Mouse (Mus musculus) monocyte, adult 5-6 weeks (primary cell): ENCODE measurements at regions not wholly inside any gene's neighbourhood (a gene's known extent, or its start where the extent isn't known, plus 50 kb on each side); places are given as distances from the start of the nearest gene placed in this dataset.
"Not testable (repeated sequence)": the region's sequence is repeated elsewhere in the genome, so short reads cannot be mapped to it uniquely, and the experiment has no call there.

Experiments used
- ATAC-seq: fragments of 153-309, 156-312 bp; replicated peaks from 2 replicates; pipeline ENCODE4 v1.8.0; 2017; ENCODE audit warnings: mild to moderate bottlenecking; ENCODE audit not compliant: low TSS enrichment, insufficient number of reproducible peaks, severe bottlenecking, poor library complexity, low FRiP score

DNA sequence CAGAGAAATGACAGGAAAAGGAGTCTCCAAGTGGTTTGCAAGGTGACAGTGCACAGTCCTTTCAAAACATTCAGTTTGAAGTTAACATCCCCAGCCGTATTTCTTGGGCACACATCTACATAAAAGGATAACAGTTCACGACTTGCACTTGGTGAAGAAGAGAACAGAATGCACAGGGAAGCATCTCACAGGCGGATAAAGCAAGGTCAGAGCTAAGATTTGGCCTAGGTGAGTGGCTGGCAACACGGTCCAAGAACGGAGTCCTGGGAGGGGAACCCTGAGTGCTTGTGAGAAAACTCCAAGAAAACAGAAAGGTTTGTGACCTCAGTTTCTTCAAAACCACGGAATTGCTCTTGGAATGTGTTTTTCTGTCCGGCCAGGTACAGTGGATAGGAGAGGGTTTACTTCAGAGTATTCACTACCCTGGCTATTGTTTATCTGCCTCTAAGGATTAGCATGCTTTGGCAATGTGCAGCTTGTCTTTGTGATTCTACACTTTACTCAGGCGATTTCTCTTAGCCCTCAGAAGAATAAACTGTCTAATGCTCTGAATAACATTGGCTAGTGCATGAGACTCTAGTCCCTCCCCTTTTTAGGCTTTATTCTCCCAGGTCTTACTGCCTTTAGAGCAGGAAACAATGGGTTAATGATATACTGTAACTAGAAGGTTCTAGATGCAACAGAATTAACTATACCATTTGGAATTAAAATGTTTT, 73.4 kb upstream of the Chd2 start:
- no peak for ATAC-seq

DNA sequence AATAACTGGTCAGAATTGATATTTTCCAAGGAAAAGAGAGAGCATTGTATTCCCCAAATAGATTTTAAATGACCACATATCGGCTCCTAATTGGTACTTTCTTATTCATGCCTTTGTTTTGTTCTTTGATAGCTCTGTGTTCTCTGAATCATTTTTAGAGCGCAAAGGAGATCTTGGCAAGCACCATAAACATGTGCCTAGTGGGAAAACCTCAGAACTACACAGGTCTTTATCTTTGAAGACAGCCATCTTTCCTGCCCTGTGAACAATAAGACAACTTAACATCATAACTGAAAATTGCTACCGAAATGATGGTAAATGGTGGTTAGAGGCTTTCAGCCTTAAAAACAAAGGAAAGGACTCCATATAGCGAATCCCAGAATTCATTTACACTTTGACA, 72.7 kb upstream of the Chd2 start:
- no peak for ATAC-seq

DNA sequence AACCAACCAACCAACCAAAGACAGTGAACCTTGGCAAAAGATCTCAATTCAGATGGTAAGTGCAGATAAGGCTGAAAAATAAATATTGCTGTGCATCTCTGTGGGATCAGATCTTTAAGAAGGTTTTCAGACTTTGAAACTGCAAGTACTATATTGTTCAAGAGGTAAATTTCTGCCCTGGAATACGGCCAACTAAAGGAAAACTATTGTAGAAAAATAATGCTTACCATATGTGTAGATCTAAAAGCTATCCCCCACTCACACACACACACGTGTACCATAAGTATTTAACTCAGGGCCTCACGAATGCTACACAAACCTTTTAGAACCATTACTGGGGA, 71.1 kb upstream of the Chd2 start:
- ATAC-seq, result no peak

DNA sequence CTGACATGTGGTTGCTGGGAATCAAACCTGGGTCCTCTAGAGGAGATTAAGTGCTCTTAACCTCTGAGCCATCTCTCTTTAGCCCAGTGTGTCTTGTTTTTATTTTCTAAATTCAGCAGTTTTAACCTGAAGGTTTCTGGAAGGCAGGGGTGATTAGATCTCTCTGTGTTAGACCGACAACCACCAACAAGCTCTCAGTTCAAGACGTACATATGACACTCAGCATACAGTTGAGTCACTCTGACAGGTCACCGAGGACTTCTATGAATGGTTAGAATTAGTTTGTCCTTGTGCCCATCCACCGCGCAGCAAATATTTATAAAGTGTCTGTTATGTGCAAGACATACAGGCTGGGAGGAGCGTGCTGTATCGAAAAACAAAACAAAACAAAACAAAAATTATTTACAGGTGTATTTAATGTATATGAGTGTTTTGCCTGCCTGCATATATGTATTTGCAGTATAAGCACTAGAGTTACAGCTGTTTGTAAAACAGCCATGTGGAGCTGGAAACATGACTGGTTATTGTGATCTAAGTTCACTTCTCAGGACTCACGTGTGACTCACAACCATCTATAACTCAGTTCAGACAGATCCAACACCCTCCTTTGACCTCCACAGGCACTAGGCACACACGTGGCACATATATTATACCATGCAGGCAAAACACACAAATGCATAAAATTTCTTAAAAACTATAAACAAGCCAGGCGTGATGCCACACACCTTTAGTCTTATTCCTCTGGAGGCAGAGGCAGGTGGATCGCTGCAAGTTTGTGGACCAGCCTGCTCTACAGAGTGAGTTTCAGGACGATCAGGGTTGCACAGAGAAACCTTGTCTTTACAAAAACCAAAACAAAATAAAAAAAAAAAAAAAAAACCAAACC, 70.5 kb upstream of the Chd2 start:
- no peak for ATAC-seq

DNA sequence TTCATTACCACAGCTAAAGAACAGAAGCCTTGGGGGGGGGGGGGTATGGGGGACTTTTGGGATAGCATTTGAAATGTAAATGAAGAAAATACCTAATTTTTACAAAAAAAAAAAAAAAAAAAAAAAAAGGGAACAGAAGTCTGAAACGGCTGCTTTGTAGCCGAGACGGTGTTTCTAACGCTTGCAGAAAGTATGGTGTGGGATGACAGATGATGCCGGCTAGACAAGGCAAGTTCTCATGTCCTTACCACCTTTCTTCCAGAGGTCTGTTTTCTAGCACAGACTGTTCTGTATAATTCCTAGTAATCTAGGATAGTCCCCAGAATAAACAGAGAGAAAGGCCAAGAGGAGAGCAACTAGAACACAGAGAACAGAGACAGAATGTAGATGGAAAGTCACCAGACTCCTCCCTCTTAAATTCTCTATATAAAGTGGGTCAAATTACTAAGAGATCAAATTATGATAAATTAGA, 67.2 kb upstream of the Chd2 start:
- no peak for ATAC-seq

DNA sequence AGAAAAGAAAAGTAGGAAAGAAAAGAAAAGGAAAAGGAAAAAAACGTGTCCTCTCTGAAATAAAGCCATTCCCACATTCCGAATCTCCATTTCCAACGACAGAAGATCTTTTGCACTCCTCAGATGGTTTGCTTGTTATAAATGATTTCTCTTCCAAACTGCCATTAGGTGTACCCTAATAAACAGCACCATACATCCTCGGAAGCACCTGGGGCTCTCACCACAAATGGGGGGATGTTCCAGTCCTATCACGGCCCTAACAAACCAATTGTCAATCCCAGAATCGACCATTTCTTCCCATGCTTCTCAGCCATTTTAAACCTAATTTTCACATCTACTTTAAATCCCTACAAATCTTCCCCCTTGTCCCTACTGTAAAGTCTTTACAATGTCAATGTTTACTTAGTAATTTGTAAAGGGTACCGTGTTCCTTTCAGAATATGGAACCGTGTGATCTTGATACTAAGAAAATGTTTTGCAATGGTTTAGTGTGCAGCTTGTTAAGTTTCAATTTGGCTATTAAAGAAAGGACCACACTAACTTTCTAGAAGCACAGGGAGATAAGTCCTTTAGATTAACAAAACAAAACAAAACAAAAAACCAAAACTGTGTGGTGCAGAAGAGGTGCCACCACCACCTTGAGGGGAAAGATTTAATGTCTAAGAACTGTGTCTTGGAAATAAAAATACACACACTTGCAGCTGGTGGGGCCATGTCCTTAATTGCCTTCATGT, 66.6 kb upstream of the Chd2 start:
- ATAC-seq, result no peak

DNA sequence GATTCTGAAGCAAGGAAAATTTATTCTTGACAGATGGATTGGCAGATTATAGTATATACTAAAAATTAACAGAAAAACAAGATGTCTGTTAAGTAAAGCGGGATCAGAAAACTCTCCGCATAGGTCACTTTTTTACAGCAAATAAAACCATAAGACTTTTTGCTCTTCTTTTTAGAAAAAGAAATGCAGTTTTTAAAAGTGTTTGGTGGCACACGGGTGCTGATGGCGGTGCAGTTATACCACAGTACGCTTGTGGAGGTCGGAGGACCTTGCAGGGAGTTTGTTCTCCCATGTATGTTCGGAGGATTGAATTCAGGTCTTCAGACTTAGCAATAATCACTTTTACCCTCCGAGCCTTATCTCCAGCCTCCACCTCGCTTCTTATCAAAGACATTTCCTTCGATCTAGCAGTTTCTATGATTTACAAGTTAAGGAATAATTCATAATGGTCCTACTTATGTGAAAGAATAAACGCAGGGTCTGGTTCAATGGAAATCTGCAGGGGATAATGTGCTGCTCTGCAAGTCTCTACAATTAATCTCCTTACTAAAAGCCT, 65.9 kb upstream of the Chd2 start:
- no peak for ATAC-seq

DNA sequence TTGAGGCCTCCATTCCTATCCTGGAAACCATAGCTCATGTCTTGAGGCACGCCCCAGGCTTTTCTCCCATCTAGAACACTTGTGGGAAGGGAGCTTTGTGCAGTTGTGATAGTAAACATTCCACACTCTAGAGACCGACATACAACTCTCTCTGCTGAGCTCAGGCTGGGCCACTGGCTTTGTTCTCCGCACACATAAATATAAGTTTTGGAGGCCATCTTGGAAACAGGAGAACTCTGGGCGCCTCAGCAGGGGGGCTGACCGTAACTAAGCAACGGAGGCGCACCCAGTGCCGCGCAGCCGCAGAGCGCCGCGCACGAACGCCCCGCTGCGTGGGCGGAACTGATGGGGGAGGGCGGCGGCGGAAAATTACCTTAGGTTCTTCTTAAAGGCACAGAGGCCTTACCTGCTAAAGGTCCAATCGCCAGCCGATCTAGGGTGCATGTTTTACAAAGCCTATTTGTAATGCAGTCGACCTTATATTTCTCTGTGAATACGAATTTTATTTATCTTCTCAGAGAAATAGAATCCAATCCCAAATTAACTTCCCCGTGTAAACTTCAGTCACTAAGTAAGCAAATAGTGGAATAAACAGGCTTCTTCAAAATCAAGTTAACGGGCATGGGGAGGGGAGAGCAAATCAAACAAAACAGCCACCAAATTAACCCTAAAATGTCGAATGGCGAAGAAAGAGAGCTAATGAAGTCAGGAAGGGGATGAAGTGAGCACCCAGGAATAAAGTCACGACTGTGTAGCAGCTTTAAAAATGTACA, 65.2 kb upstream of the Chd2 start:
- ATAC-seq, result peak; percentile 86

DNA sequence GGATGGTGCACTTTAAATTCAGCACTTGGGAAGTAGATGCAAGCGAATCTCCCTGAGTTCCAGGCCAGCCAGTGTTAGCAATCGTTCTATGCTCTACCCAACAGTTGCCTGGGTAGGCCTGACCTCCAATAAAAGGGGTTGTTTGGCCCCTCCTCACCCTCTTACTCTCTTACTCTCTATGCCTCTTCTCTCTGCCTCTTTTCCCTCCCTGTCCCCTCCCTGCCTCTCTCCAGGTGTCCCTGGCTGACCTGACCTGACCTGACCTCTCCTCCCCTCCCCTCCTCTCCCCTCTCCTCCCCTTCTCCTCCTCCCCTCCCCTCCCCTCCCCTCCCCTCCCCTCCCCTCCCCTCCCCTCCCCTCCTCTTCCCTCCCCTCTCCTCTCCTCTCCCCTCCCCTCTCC, 63.0 kb upstream of the Chd2 start:
- ATAC-seq, result no peak

DNA sequence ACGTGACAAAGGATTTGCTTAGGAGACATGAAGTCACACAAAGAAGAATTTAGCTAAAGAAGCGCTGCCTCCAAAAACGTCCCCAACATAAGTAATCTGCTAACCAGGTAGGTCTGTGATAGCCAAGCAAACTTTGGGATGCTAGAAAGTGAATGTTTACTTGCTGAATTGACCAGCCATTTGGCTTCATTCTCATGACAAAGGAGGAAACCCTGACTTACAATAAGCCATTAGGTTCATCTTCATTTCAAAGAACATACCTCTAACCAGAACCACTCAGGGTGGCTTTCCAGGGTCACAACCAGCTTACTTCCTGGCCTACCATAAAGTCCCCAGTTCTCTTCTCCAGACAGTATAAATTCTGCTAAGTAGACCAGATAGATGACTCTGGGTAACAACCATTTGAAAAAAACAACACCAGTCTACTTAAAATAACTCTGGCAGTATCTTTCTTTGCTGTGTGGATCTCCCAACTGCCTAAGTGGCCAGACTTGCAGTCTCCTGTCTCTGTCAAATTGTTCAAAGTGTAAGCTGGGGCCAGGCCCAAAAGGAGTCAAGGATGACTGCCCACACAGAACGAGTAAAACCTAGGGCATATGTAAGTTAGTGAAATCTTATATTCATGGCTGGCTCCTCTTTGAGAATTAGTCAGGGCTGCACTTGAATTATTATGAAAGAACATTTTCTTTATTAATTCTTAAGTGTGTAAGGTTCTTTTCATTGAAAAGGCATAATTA, 61.4 kb upstream of the Chd2 start:
- ATAC-seq, result no peak

DNA sequence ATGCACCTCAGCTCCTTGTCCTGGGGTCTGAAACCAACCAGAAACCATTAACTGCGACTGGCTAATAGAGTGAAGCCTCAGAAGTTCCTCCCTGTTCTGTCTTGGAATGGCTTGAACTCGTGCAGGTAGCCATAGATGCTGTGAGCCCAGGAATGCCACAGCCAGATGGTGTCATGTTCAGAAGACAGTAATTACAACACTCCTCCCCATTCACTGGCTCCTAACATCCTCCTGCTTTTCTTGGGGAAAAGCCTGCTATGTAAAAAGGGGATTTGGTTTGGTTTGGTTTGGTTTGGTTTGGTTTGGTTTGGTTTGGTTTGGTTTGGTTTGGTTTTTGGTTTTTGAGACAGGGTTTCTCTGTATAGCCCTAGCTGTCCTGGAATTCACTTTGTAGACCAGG, 59.7 kb upstream of the Chd2 start:
- no peak for ATAC-seq

DNA sequence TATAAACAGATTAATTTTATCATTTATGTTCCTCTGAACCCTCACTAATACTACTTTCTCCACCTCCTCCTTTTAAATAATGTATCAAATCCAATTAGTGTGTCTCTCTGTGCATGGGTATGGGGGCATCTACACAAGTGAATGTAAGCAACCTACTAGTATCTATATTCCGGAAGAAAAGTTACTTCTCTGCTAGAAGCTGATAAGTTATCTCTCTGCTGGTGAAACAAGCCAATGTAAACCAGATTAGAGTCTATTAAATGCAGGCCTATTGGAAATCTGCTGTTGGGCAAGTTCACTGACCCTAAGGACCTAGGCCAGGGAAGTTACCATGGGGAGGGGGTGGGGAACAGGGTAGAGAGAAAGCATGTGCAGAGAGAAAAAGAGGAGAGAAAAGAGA, 59.1 kb upstream of the Chd2 start:
- no peak for ATAC-seq

DNA sequence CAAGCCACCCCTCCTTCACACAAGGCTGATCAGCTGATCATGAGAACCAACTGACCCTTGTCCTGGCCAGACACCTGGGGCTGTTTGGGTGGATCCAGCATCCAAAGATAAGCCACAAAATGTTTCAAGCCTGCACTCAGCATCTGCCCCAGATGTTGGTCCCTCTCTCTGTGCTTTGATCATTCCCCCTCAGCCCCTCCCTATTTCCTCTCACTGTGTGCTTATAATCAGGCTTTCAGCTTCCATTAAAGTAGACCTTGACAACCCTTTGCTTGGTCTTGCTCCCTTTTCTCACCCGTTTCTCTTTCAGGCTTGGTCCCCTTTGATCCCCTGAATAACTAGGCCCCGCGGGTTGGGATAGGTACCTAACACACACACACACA, 58.4 kb upstream of the Chd2 start:
- ATAC-seq, result not testable (repeated sequence)

DNA sequence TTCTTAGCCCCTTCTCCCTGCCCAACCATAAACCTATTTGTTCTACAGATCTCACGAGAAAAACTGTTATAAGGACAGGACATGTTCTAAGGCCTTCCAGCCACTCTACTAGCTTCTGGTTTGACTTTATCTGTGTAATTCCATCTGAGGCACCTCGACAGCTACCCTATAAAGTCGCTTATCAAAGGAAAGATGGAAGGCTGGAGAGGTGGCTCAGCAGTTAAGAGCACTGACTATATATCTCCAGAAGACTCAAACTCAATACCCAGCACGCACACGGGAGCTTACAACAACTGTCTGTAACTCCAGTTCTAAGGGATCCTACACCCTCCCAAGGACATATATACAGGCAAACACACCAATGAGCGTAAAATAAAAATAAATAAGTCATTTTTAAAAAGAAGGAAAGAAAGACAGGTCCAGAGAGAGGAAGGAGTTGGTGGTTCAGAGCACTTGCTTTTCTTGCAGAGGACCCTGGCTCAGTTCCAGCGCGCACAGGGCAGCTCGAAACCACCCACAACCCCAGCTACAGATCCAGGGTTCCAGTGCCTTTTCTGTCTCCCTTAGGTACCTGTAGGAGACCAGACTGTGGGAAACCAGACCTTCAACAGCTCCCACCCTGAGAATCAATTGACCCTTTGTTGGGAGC, 57.8 kb upstream of the Chd2 start:
- ATAC-seq, result no peak

DNA sequence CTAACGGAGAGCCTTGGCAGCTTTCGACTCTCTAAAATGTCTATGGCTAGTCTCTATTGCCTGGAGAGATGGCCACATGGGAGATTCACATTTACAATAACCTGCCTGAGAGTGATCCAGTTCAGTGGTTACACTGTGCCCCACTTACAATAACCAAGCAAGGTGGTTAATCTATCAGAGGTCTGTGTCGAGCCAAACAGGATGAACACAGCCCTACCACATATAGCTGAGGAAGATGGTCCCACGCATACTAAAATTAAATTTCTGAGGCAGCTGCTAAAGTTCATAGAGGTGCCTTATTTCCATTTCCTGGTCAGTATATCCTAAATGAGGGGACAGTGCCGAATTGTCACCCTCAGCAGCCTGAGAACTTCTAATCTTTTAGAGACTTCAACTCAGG, 56.3 kb upstream of the Chd2 start:
- no peak for ATAC-seq

DNA sequence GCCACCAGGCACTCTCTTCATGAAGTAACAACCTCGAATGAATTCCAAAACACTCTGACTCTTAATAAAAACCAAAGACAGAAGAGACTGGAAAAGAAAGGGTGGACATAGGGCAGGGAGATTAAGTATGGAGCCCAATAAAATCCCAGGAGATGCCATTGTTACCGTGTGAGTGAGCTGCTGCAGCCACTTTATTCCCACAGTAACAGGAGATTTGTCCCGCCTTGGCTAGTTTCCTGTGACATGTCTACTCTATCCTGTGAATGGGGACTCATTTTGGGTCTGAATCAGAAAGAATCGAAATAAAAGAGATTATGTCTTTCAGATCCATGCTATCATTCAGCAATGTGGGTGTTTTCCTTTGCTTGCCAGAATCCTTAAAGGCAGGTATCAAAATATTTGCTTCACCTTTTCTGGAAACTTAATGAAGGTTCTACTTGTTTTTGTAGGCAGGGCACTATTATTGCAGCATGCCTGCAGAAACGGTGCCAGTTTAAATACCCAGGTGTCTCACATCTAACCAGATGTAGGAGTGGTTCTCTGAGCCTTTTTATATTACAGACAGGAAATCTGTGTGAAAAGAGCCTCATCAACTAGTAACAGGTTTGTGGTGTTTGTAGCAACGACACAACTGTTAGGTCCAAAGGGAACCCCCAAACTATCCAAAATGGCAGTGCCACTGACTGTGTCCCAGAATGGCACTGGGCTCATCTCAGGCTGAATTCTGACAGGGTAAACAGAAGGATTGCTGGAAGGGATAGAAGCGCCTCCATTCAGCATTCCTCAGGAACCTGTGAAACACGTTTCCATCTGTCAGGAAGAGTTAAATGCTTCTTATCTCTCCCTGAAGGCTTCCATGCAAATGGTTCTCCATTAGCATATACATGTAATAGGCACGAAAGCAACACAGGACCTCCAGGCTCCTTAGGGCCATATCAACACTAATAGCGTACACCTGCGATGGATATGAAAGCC, 55.5 kb upstream of the Chd2 start:
- ATAC-seq, result no peak

DNA sequence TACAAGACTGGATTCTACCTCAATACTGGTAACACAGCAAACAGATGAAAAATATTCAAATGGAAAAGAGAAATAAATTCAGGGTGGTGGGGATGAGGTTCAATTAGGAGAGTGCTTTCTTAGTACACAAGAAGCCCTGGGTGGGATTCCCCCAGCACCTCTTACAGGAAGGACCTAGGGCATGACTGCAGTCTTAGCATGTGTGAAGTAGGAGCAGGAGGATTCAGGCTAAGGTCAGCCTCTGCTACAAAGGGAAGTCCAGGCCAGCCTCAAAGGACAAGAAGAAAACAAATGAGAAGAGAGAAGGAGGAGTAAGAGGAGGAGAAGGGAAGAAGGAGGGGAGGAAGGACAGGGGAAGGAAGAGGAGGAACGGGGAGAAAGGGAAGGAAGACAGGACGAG, 54.8 kb upstream of the Chd2 start:
- no peak for ATAC-seq
